Mouse (Mus musculus): ENCODE results near the gene Ubl4b. TPM values are rescaled to one million over a fixed set of nuclear protein-coding genes. Genes with fewer than 3 reads are reported as not detected.
A peak's percentile ranks its signal among the peaks of the same experiment; 100 is the strongest.

Ubl4b gene
- total and polyA plus RNA-seq, 2 experiments from 2014 or later: not detected

DNA sequence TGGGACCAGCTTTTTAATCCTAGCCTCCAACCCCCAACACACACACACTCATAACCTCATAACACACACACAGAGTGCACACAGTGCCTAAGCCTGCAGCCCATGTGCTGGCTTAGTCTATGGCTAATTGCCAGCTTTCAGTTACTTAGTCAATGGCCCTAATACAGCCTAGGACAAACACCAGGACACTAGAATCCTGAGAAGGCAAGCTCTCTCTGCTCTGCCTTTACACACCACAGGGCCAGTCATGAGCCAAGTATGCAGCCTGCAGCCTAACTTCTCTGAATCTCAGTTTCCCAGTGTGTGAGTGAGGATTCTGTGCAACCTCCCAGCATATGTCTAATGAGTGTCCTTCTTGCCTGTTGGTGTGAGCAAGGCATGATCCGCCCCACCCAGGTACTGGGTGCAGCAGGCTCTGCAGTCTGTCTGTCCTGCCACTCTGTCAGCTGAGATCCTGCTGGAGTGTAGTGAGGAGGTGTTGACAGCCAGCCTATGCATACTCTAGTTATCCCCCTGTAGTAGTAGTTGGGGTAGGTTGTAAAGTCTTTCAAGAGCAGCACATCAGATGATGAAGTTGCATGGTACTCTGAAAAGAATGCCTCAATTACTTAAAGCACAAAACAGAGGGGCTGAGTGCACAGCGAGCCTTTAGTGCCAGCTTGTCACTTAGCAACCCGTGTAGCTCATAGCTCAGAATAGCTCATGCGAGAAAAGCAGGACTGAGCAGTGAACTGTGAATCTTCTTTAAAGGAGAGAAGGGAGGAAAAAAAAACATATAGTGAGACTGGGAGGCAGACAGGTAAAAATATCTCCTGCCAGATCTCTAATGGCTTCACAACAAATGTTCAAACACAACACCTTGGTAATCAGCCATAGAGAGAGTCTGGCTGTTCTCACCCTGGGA, 49.2 kb downstream of the Ubl4b start:
- no peak for TF ChIP-seq CTCF (IDR thresholded peaks at IDR 0.05; ENCODE audit: low read depth)
- H3K36me3 ChIP-seq (ENCODE audit: insufficient read depth, low read length): no peaks in the 10 kb centered on the region
- H3K4me2 ChIP-seq (ENCODE audit: low read depth, low read length): no peak overlapping the region
- H3K27ac ChIP-seq: peak overlapping the region; percentile 34; the same call in 1 of the 2 replicates
- no peaks in the 10 kb centered on the region for H3K27me3 ChIP-seq (ENCODE audit: insufficient read depth, low read length)
- 18% methylated on average over 4 of the region's 4 CpGs for WGBS
- H3K4me3 ChIP-seq (ENCODE audit: low read length): no peak overlapping the region
- peaks cover 33% of the 10 kb centered on the region for H3K4me1 ChIP-seq (ENCODE audit: insufficient read depth, low read length)
- no peaks in the 10 kb centered on the region for H3K9me3 ChIP-seq (ENCODE audit: low read length)
- peak; percentile 60 for ATAC-seq
- peak; percentile 76 for DNase-seq (ENCODE audit: low spot score)
- H3K9ac ChIP-seq (replicated peaks; ENCODE audit: low read length): no peak overlapping the region

DNA sequence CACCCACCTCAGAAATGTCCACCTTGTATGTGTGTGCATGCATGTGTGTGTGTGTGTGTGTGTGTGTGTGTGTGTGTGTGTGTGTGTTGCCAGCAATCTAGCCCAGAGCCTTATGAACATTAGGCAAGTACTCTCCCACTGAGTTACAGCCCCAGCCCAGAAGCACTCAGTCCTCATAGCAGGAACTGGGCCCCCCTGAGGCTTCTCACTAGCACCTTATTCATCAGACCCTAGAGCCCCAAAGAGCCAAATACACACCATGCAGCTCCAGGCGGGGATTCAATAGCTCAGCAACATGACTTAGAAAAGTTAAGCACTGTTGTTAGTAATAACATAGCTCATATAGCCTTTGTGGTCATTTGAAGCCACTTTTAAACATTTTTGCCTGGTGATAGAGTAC, 50.3 kb downstream of the Ubl4b start:
- WGBS: 78% methylated on average over 1 of the region's 1 CpGs
- no peaks in the 10 kb centered on the region for H3K27me3 ChIP-seq (ENCODE audit: insufficient read depth, low read length)

DNA sequence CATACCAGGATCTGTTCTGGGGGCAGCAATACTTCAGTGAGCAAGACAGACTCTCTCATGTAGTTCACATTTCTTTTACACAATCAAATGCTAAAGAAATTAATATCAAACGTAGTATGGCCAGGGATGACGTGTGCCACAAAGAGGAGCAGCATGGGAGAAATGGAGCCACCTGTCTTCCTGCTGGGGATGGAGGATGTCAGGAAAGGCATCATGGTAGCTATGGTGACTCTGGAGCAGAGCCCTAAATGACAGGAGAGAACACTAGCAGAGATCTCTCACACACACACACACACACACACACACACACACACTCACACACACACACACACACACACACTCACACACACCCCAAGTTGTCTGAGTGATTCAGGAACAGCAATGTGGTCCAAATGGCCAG, 51.2 kb downstream of the Ubl4b start:
- Histone ChIP-seq H3K4me2 (ENCODE audit: low read depth, low read length) (no peak overlapping the region), H3K36me3 (ENCODE audit: insufficient read depth, low read length) (no peaks in the 10 kb centered on the region; the same call in 1 of the 2 replicates)
- 43% methylated on average over 2 of the region's 2 CpGs for WGBS

More for the DNA sequence above, 50.3 kb downstream of the Ubl4b start:
- no peak for DNase-seq (ENCODE audit: low spot score)
- Histone ChIP-seq H3K9ac (replicated peaks; ENCODE audit: low read length) (no peak overlapping the region), H3K27ac (no peak overlapping the region), H3K9me3 (ENCODE audit: low read length) (no peaks in the 10 kb centered on the region), H3K36me3 (ENCODE audit: insufficient read depth, low read length) (no peaks in the 10 kb centered on the region; the same call in 1 of the 2 replicates), H3K4me3 (ENCODE audit: low read length) (no peak overlapping the region), H3K4me1 (ENCODE audit: insufficient read depth, low read length) (peaks cover 33% of the 10 kb centered on the region), H3K4me2 (ENCODE audit: low read depth, low read length) (no peak overlapping the region)
- ATAC-seq: no peak
- no peak for TF ChIP-seq CTCF (IDR thresholded peaks at IDR 0.05; ENCODE audit: low read depth)

More for the DNA sequence above, 51.2 kb downstream of the Ubl4b start:
- no peak overlapping the region for H3K27ac ChIP-seq
- H3K9me3 ChIP-seq (ENCODE audit: low read length): no peaks in the 10 kb centered on the region
- no peak for TF ChIP-seq CTCF (IDR thresholded peaks at IDR 0.05; ENCODE audit: low read depth)
- no peak overlapping the region for H3K4me3 ChIP-seq (ENCODE audit: low read length)
- peaks cover 33% of the 10 kb centered on the region for H3K4me1 ChIP-seq (ENCODE audit: insufficient read depth, low read length)
- DNase-seq (ENCODE audit: low spot score) (no peak), ATAC-seq (no peak)
- H3K27me3 ChIP-seq (ENCODE audit: insufficient read depth, low read length): no peaks in the 10 kb centered on the region
- no peak overlapping the region for H3K9ac ChIP-seq (replicated peaks; ENCODE audit: low read length)

Other genes with a start within 250 kb of the Ubl4b start
- gene Rbm15, start 221.4 kb downstream of the Ubl4b start, total RNA-seq (2014; rRNA removed): 20.0 and 20.9 TPM in 2 replicates
- gene Rbm15, start 221.4 kb downstream of the Ubl4b start, polyA plus RNA-seq (2015; fragmentation: Nextera tagmentation; extraction: Ambion mirVana): 6.3 TPM in 2 replicates
- 42.6 and 44.3 TPM in 2 replicates for gene Kcnc4, start 95.5 kb downstream of the Ubl4b start, total RNA-seq (2014; rRNA removed)
- gene Kcnc4, start 95.5 kb downstream of the Ubl4b start, polyA plus RNA-seq (2015; fragmentation: Nextera tagmentation; extraction: Ambion mirVana): 13.3 and 16.6 TPM in 2 replicates
- 66.3 and 71.8 TPM in 2 replicates for gene Slc6a17, start 37.1 kb downstream of the Ubl4b start, total RNA-seq (2014; rRNA removed)
- gene Slc6a17, start 37.1 kb downstream of the Ubl4b start, polyA plus RNA-seq (2015; fragmentation: Nextera tagmentation; extraction: Ambion mirVana): 18.9 and 20.6 TPM in 2 replicates
- 0.16 TPM in 1 of 2 replicates, not detected in the other for gene Alx3, start 40.0 kb upstream of the Ubl4b start, total RNA-seq (2014; rRNA removed)
- 0.45 TPM in 2 replicates for gene Alx3, start 40.0 kb upstream of the Ubl4b start, polyA plus RNA-seq (2015; fragmentation: Nextera tagmentation; extraction: Ambion mirVana)
- not detected in 2 replicates for gene Gm10961, start 76.2 kb upstream of the Ubl4b start, total RNA-seq (2014; rRNA removed)
- not detected in 2 replicates for gene Gm10961, start 76.2 kb upstream of the Ubl4b start, polyA plus RNA-seq (2015; fragmentation: Nextera tagmentation; extraction: Ambion mirVana)
- gene Strip1, start 76.6 kb upstream of the Ubl4b start, total RNA-seq (2014; rRNA removed): 133 and 135 TPM in 2 replicates
- gene Strip1, start 76.6 kb upstream of the Ubl4b start, polyA plus RNA-seq (2015; fragmentation: Nextera tagmentation; extraction: Ambion mirVana): 98.2 and 98.7 TPM in 2 replicates
- gene Ahcyl1, start 141.5 kb upstream of the Ubl4b start, total RNA-seq (2014; rRNA removed): 54.2 and 55.3 TPM in 2 replicates
- gene Ahcyl1, start 141.5 kb upstream of the Ubl4b start, polyA plus RNA-seq (2015; fragmentation: Nextera tagmentation; extraction: Ambion mirVana): 122 and 132 TPM in 2 replicates
- 13.1 and 15.1 TPM in 2 replicates for gene Csf1, start 205.4 kb upstream of the Ubl4b start, total RNA-seq (2014; rRNA removed)
- 11.2 and 12.1 TPM in 2 replicates for gene Csf1, start 205.4 kb upstream of the Ubl4b start, polyA plus RNA-seq (2015; fragmentation: Nextera tagmentation; extraction: Ambion mirVana)

Measured in hindbrain, postnatal 0 days (tissue).